Mouse (Mus musculus) embryo, embryonic 11.5 days (tissue): ENCODE data around the gene Gm11758.
"Not testable (repeated sequence)": the region's sequence is repeated elsewhere in the genome, so short reads cannot be mapped to it uniquely, and the experiment has no call there.

Experiments used
- DNase-seq: peaks from one replicate; pipeline ENCODE4 v3.0.0-alpha.2; 2012; ENCODE audit warnings: low read depth, low spot score

Gene Gm11758

GRCm38 (mm10) chr4:73876166-73876565, at the start of gene Gm11758:
Gene Gm11758, minus strand, starts transcription at chr4:73876266.
- not testable (repeated sequence) for DNase-seq

DNA sequence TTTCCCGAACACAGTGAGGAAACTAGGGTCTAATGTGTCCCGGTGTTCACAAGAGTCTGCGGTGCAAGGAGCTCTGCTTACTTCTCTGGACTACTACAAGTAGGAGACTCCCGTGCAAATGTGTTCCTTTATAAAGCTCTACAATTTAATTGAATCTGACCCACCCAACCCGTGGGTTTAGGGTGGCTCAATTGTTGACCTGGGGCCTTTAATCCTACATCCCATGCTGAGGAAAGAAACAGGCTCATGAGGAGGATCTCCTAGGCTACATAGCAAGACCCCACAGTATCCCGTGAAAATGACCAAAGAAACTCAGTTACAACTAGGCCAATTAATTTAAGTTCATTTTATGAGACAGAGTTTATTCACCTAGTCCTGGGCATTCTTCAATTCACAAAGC, 44.6 kb upstream of the Gm11758 start, which contains the start of gene Gm11756:
Gene Gm11756 (minus strand): TSS at position 101 of the 400 bp plus-strand sequence.
- not testable (repeated sequence) for DNase-seq

DNA sequence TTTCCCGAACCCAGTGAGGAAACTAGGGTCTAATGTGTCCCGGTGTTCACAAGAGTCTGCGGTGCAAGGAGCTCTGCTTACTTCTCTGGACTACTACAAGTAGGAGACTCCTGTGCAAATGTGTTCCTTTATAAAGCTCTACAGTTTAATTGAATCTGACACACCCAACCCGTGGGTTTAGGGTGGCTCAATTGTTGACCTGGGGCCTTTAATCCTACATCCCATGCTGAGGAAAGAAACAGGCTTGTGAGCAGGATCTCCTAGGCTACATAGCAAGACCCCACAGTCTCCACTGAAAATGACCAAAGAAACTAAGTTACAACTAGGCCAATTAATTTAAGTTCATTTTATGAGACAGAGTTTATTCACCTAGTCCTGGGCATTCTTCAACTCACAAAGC, 29.8 kb upstream of the Gm11758 start, which contains the start of gene Gm13871:
Gene Gm13871 (minus strand): TSS at position 101 of the 400 bp plus-strand sequence.
- not testable (repeated sequence) for DNase-seq

DNA sequence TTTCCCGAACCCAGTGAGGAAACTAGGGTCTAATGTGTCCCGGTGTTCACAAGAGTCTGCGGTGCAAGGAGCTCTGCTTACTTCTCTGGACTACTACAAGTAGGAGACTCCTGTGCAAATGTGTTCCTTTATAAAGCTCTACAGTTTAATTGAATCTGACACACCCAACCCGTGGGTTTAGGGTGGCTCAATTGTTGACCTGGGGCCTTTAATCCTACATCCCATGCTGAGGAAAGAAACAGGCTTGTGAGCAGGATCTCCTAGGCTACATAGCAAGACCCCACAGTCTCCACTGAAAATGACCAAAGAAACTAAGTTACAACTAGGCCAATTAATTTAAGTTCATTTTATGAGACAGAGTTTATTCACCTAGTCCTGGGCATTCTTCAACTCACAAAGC, 14.9 kb upstream of the Gm11758 start, which contains the start of gene Gm11757:
Gene Gm11757 (minus strand): TSS at position 101 of the 400 bp plus-strand sequence.
- not testable (repeated sequence) for DNase-seq

DNA sequence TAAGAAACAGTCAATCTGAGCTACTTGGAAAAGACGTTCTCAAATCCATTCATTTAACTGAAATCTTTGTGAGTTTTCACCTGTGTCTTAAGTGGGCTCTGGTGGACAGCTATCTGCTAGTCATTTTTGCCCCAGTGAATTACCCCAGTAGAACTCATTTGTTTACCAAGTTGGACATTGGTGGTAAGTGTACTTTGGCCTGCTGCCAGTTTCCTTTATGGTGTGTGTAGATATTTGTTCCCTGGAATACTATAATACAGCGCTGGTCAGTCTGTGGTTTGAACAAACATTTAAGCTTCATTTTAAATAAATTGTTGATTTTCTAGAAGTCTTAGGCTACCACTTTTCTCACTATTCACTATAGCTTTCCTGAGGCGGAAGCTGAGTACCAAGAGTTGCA, 49.5 kb downstream of the Gm11758 start:
- no peak for DNase-seq
